Mouse (Mus musculus): Measurements from ENCODE around the gene Ccdc124.

GRCm38 (mm10) chr8:70913523-70913922 lies 39.8 kb upstream of the Ccdc124 start:
- TF ChIP-seq CTCF (IDR thresholded peaks at IDR 0.05; ENCODE audit: insufficient read depth, low read length) (no peak), POLR2A (IDR thresholded peaks at IDR 0.05; ENCODE audit: borderline replicate concordance, extremely low read depth, low read depth, low read length) (no peak)

Data from lung, adult 2 months (tissue).